Mouse (Mus musculus) stomach, postnatal 0 days (tissue): Measurements from ENCODE around the gene Dok1.

Experiments used
- CTCF ChIP-seq: IDR thresholded peaks from 2 replicates; pipeline ENCODE4 v1.5.1; 2016; ENCODE audit warnings: antibody characterized with exemption, low read depth, mild to moderate bottlenecking, moderate library complexity
- EP300 ChIP-seq: optimal IDR thresholded peaks from 2 replicates; pipeline ENCODE3; 2016; ENCODE audit warnings: antibody characterized with exemption

DNA sequence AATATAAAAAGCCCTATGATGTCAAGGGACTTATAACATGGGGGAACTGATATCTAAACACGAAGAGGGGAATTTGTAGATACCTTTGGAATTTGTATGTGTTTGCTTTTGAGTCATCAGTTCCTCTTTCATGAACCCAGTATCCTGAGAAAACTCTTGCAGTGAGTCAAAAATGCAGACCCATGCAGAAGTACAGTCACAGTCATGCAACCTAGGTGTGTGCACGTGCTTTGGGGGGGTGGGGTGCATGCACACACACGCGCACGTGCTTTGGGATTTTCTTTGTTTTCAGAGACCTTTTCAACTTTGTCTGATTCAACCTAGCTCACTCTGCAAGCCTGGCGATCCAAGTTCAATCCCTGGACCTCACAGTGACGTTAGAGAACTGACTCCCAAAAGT, 38.9 kb downstream of the Dok1 start:
- TF ChIP-seq CTCF (no peak), EP300 (no peak)
